Mouse (Mus musculus) cortical plate, adult 2 months (tissue): ENCODE results near the gene Furin.

Experiments used
- CTCF ChIP-seq: fragments of 200-500 bp; IDR thresholded peaks from 2 replicates; pipeline ENCODE4 v1.5.1; 2011; ENCODE audit warnings: mild to moderate bottlenecking, control low read depth, low read length; ENCODE audit not compliant: insufficient read depth; ENCODE audit errors: extremely low read depth
- POLR2A ChIP-seq: fragments of 200-500 bp; IDR thresholded peaks from 2 replicates; pipeline ENCODE4 v1.6.1; 2011; ENCODE audit warnings: mild to moderate bottlenecking, low read length, control low read depth; ENCODE audit not compliant: insufficient read depth; ENCODE audit errors: extremely low read depth

DNA sequence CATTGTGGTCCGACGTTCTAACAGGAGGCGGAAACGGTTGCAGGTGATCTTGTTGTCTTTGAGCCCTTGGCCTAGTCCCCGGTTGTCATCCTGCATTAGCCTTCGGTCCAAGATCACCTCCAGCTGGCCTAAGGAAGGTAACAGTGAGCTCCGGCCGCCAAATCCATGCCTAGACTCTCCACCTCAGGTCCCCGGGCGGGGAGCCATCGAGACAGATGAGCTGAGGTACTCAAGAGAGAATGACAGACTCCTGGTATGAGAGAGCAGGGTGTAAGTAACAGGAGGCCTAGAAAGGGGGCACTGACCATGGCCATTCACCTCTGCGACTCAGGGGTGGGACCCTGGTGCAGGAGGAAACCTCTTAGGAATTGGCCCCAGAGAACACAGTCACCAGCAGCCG lies 48.9 kb downstream of the Furin start:
- TF ChIP-seq CTCF (no peak), POLR2A (no peak)
